Mouse (Mus musculus): ENCODE data around the gene Tlk1.

DNA sequence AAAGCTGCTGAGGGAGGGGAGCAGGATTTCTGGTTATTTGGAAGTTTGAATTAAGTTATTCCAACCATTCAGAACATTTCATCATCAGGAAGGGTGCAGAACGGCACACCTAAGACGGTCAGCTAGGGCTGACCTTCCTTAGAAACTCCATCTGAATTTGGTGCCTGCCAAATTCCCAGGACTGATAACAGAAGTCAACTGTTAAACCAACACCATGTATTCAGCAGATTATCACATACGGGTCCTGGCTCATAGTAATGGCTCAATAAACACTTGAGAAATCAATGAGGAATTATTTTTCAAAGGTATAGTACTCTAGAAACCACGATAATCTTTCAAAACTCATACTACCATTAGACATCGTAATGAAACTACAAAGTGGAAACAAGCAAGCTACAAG is 2.1 kb downstream of the Tlk1 start:
- TF ChIP-seq CTCF (conservative IDR thresholded peaks at IDR 0.05; ENCODE audit: low read length), result no peak
- TF ChIP-seq POU5F1 (IDR thresholded peaks at IDR 0.05; ENCODE audit: borderline replicate concordance, low read length), result no peak
- no peak for TF ChIP-seq NANOG (IDR thresholded peaks at IDR 0.05; ENCODE audit: borderline replicate concordance, low read length)

Measured in E14TG2a.4 (cell line).